Mouse (Mus musculus) adrenal gland, postnatal 10 days (tissue): Measurements from ENCODE around the gene Dhx35. TPM values are rescaled to one million over a fixed set of nuclear protein-coding genes. Genes with fewer than 3 reads are reported as not detected.
A peak's percentile ranks its signal among the peaks of the same experiment; 100 is the strongest.

Experiments
- DNase-seq: peaks from one replicate; pipeline ENCODE4 v3.0.0; 2021; ENCODE audit warnings: mixed read lengths
- total RNA-seq, 2 experiments: library from RNA; stranded (reverse); gene quantifications; 2 replicates each; pipeline ENCODE4 v1.2.3; 2021

Gene Dhx35
- total RNA-seq, 2 experiments from 2014 or later = 11.5 to 16.7 TPM

GRCm38 (mm10) chr2:158803575-158803974 is 9.0 kb downstream of the Dhx35 start:
- DNase-seq = no peak

GRCm38 (mm10) chr2:158815686-158816085 is 21.1 kb downstream of the Dhx35 start:
- DNase-seq = no peak

- no peak for DNase-seq
Observed at GRCm38 (mm10) chr2:158816239-158816638, 21.6 kb downstream of the Dhx35 start.

GRCm38 (mm10) chr2:158817708-158818107 is 23.1 kb downstream of the Dhx35 start:
- DNase-seq = no peak

GRCm38 (mm10) chr2:158828124-158828523 is 33.5 kb downstream of the Dhx35 start:
- no peak for DNase-seq

- no peak for DNase-seq
Observed at GRCm38 (mm10) chr2:158829746-158830145, 35.1 kb downstream of the Dhx35 start.

GRCm38 (mm10) chr2:158833221-158833620 is 38.6 kb downstream of the Dhx35 start:
- DNase-seq = no peak

GRCm38 (mm10) chr2:158833645-158834044 is 39.0 kb downstream of the Dhx35 start:
- no peak for DNase-seq

- DNase-seq = no peak
Observed at GRCm38 (mm10) chr2:158843287-158843686, 48.7 kb downstream of the Dhx35 start.

- no peak for DNase-seq
Observed at GRCm38 (mm10) chr2:158845031-158845430, 50.4 kb downstream of the Dhx35 start.

GRCm38 (mm10) chr2:158846208-158846607 is 51.6 kb downstream of the Dhx35 start:
- DNase-seq = no peak

- no peak for DNase-seq
Observed at GRCm38 (mm10) chr2:158847991-158848390, 53.4 kb downstream of the Dhx35 start.

- DNase-seq = no peak
Observed at GRCm38 (mm10) chr2:158849416-158849815, 54.8 kb downstream of the Dhx35 start.

- DNase-seq = peak; percentile 70
Observed at GRCm38 (mm10) chr2:158852579-158852978, 58.0 kb downstream of the Dhx35 start.

GRCm38 (mm10) chr2:158856896-158857499 is 62.4 kb downstream of the Dhx35 start:
- no peak for DNase-seq

- no peak for DNase-seq
Observed at GRCm38 (mm10) chr2:158857579-158857978, 63.0 kb downstream of the Dhx35 start.

GRCm38 (mm10) chr2:158861115-158861514 is 66.5 kb downstream of the Dhx35 start:
- DNase-seq = no peak

GRCm38 (mm10) chr2:158863341-158864125 is 68.9 kb downstream of the Dhx35 start:
- DNase-seq = peak; percentile 72

GRCm38 (mm10) chr2:158864126-158864458 is 69.5 kb downstream of the Dhx35 start:
- no peak for DNase-seq

- DNase-seq = peak; percentile 90
Observed at GRCm38 (mm10) chr2:158865358-158865757, 70.8 kb downstream of the Dhx35 start.

- peak; percentile 50 for DNase-seq
Observed at GRCm38 (mm10) chr2:158886571-158886970, 92.0 kb downstream of the Dhx35 start.

GRCm38 (mm10) chr2:158888531-158888930 is 93.9 kb downstream of the Dhx35 start:
- DNase-seq = no peak

- no peak for DNase-seq
Observed at GRCm38 (mm10) chr2:158889201-158889600, 94.6 kb downstream of the Dhx35 start.

- DNase-seq = no peak
Observed at GRCm38 (mm10) chr2:158891319-158891718, 96.7 kb downstream of the Dhx35 start.
